Comparison of ENCODE assay signal across 13 mouse cellular contexts in genomic region chr4:107180746-107181145, GRCm38 (mm10). TPM values are rescaled to one million over a fixed set of nuclear protein-coding genes. Genes with fewer than 3 reads are reported as not detected.
DNase-seq lines count a peak whose midpoint lies in the region; ATAC-seq lines count a peak whose summit lies in the region.
"Had no signal": no experiment of that assay in that cellular context is flagged by ENCODE, and none has a peak within 500 bp of the region (broad histone marks: within the 10 kb centered on the region; RNA-seq: fewer than 3 reads in every experiment).

No protein-coding gene starts in this region.

- H3K36me3 ChIP-seq in forebrain, embryonic 15.5 days, result no peaks in the 10 kb centered on the region
- H3K36me3 ChIP-seq in forebrain, embryonic 11.5 days (ENCODE audit: control insufficient read depth, insufficient read depth, low read length), result no peaks in the 10 kb centered on the region
- peaks cover 10% of the 10 kb centered on the region for H3K36me3 ChIP-seq in midbrain, embryonic 10.5 days
- no peaks in the 10 kb centered on the region for H3K36me3 ChIP-seq in midbrain, embryonic 16.5 days (ENCODE audit: control insufficient read depth, insufficient read depth, low read length)
- H3K36me3 ChIP-seq in limb, embryonic 13.5 days, result peaks cover under 1% of the 10 kb centered on the region; the same call in 1 of the 2 replicates
- no peaks in the 10 kb centered on the region for H3K36me3 ChIP-seq in neural tube, embryonic 13.5 days

- no peaks in the 10 kb centered on the region for H3K27me3 ChIP-seq in forebrain, embryonic 15.5 days
- H3K27me3 ChIP-seq in forebrain, embryonic 11.5 days (ENCODE audit: control insufficient read depth, insufficient read depth, low read length), result no peaks in the 10 kb centered on the region
- no peaks in the 10 kb centered on the region for H3K27me3 ChIP-seq in midbrain, embryonic 10.5 days (ENCODE audit: low read depth, poor library complexity, severe bottlenecking)
- H3K27me3 ChIP-seq in midbrain, embryonic 16.5 days (ENCODE audit: control insufficient read depth, insufficient read depth, low read depth, low read length), result no peaks in the 10 kb centered on the region
- H3K27me3 ChIP-seq in limb, embryonic 13.5 days, result no peaks in the 10 kb centered on the region
- no peaks in the 10 kb centered on the region for H3K27me3 ChIP-seq in neural tube, embryonic 13.5 days

- peaks cover 47% of the 10 kb centered on the region for H3K4me1 ChIP-seq in forebrain, embryonic 15.5 days
- no peaks in the 10 kb centered on the region; the same call in 1 of the 2 replicates for H3K4me1 ChIP-seq in forebrain, embryonic 11.5 days (replicated peaks; ENCODE audit: control insufficient read depth, insufficient read depth, low read length)
- peaks cover 31% of the 10 kb centered on the region for H3K4me1 ChIP-seq in midbrain, embryonic 10.5 days
- H3K4me1 ChIP-seq in midbrain, embryonic 16.5 days (ENCODE audit: control insufficient read depth, insufficient read depth, low read length), result peaks cover 40% of the 10 kb centered on the region
- H3K4me1 ChIP-seq in limb, embryonic 13.5 days, result peaks cover 50% of the 10 kb centered on the region
- H3K4me1 ChIP-seq in neural tube, embryonic 13.5 days (replicated peaks), result peaks cover 54% of the 10 kb centered on the region

- no peak for ATAC-seq in forebrain, embryonic 15.5 days (replicated peaks)
- no peak for ATAC-seq in forebrain, embryonic 11.5 days (replicated peaks; ENCODE audit: low FRiP score)
- no peak for ATAC-seq in midbrain, embryonic 16.5 days
- no peak for ATAC-seq in limb, embryonic 13.5 days (ENCODE audit: low FRiP score, low read depth)
- ATAC-seq in neural tube, embryonic 13.5 days (ENCODE audit: low read depth), result no peak

- no peaks in the 10 kb centered on the region for H3K9me3 ChIP-seq in forebrain, embryonic 15.5 days
- H3K9me3 ChIP-seq in forebrain, embryonic 11.5 days (ENCODE audit: control insufficient read depth, low read length), result no peaks in the 10 kb centered on the region
- no peaks in the 10 kb centered on the region for H3K9me3 ChIP-seq in midbrain, embryonic 10.5 days (replicated peaks)
- H3K9me3 ChIP-seq in midbrain, embryonic 16.5 days (replicated peaks; ENCODE audit: control insufficient read depth, low read length, poor library complexity, severe bottlenecking), result no peaks in the 10 kb centered on the region
- no peaks in the 10 kb centered on the region for H3K9me3 ChIP-seq in limb, embryonic 13.5 days
- no peaks in the 10 kb centered on the region for H3K9me3 ChIP-seq in neural tube, embryonic 13.5 days

- no peak overlapping the region for H3K27ac ChIP-seq in forebrain, embryonic 15.5 days (replicated peaks)
- H3K27ac ChIP-seq in forebrain, embryonic 11.5 days (ENCODE audit: low read depth, low read length), result no peak overlapping the region
- H3K27ac ChIP-seq in midbrain, embryonic 10.5 days (replicated peaks), result no peak overlapping the region
- no peak overlapping the region for H3K27ac ChIP-seq in midbrain, embryonic 16.5 days (ENCODE audit: low read length)
- H3K27ac ChIP-seq in limb, embryonic 13.5 days, result no peak overlapping the region
- H3K27ac ChIP-seq in neural tube, embryonic 13.5 days (replicated peaks), result no peak overlapping the region
- H3K27ac ChIP-seq: layer of hippocampus, adult 2 months had no signal

- H3K9ac ChIP-seq in forebrain, embryonic 15.5 days (replicated peaks), result no peak overlapping the region
- H3K9ac ChIP-seq in forebrain, embryonic 11.5 days (ENCODE audit: low read length), result no peak overlapping the region
- no peak overlapping the region for H3K9ac ChIP-seq in midbrain, embryonic 16.5 days (ENCODE audit: low read depth, low read length)
- H3K9ac ChIP-seq in limb, embryonic 13.5 days, result no peak overlapping the region
- H3K9ac ChIP-seq in neural tube, embryonic 13.5 days, result no peak overlapping the region

- H3K4me2 ChIP-seq in forebrain, embryonic 15.5 days (replicated peaks), result peak overlapping the region; percentile 61; the same call in 1 of the 2 replicates
- H3K4me2 ChIP-seq in forebrain, embryonic 11.5 days (ENCODE audit: low read depth, low read length, severe bottlenecking), result no peak overlapping the region
- H3K4me2 ChIP-seq in midbrain, embryonic 16.5 days (ENCODE audit: low read length), result no peak overlapping the region
- no peak overlapping the region for H3K4me2 ChIP-seq in limb, embryonic 13.5 days (replicated peaks)
- peak overlapping the region; percentile 65 for H3K4me2 ChIP-seq in neural tube, embryonic 13.5 days

- DNase-seq in forebrain, embryonic 11.5 days (ENCODE audit: low spot score), result no peak
- DNase-seq in midbrain, embryonic 10.5 days (ENCODE audit: low spot score), result no peak
- DNase-seq in urinary bladder, postnatal 14 days (ENCODE audit: low spot score), result no peak
- no peak for DNase-seq in lung, postnatal 36 days
- DNase-seq: cerebellum, postnatal 14 days; gastrocnemius, postnatal 14 days; kidney, adult 2 months had no signal

- H3K4me3 ChIP-seq in forebrain, embryonic 15.5 days, result no peak overlapping the region
- no peak overlapping the region for H3K4me3 ChIP-seq in forebrain, embryonic 11.5 days (ENCODE audit: low read depth, low read length)
- H3K4me3 ChIP-seq in midbrain, embryonic 10.5 days, result peak overlapping the region; percentile 96; the same call in 1 of the 2 replicates
- no peak overlapping the region for H3K4me3 ChIP-seq in midbrain, embryonic 16.5 days (ENCODE audit: low read depth, low read length)
- H3K4me3 ChIP-seq in limb, embryonic 13.5 days, result peak overlapping the region; percentile 96; the same call in 1 of the 2 replicates
- H3K4me3 ChIP-seq in neural tube, embryonic 13.5 days, result no peak overlapping the region

RNA-seq across cellular contexts. Expression of gene Tceanc2, which starts 1.8 kb away (rescaled TPM):
- polyA plus RNA-seq in forebrain, embryonic 15.5 days (2015; fragmentation: Nextera tagmentation; extraction: Ambion mirVana), result 30.7 and 45.9 TPM in 2 replicates
- 21.2 and 26.2 TPM in 2 replicates for polyA plus RNA-seq in forebrain, embryonic 11.5 days (2014; fragmentation: Nextera tagmentation; extraction: Ambion mirVana)
- 30.6 and 39.7 TPM in 2 replicates for polyA plus RNA-seq in midbrain, embryonic 10.5 days (2016; fragmentation: Nextera tagmentation; extraction: Ambion mirVana)
- 18.1 and 27.2 TPM in 2 replicates for polyA plus RNA-seq in midbrain, embryonic 16.5 days (2015; fragmentation: Nextera tagmentation; extraction: Ambion mirVana)
- polyA plus RNA-seq in limb, embryonic 13.5 days (2015; fragmentation: Nextera tagmentation; extraction: Ambion mirVana), result 29.1 and 32.7 TPM in 2 replicates
- polyA plus RNA-seq in neural tube, embryonic 13.5 days (2015; fragmentation: Nextera tagmentation; extraction: Ambion mirVana), result 20.5 and 36.9 TPM in 2 replicates

RNA-seq across cellular contexts. Expression of gene Tmem59, which starts 2.5 kb away (rescaled TPM):
- 373 and 391 TPM in 2 replicates for polyA plus RNA-seq in forebrain, embryonic 15.5 days (2015; fragmentation: Nextera tagmentation; extraction: Ambion mirVana)
- 261 and 265 TPM in 2 replicates for polyA plus RNA-seq in forebrain, embryonic 11.5 days (2014; fragmentation: Nextera tagmentation; extraction: Ambion mirVana)
- 279 and 311 TPM in 2 replicates for polyA plus RNA-seq in midbrain, embryonic 10.5 days (2016; fragmentation: Nextera tagmentation; extraction: Ambion mirVana)
- polyA plus RNA-seq in midbrain, embryonic 16.5 days (2015; fragmentation: Nextera tagmentation; extraction: Ambion mirVana), result 356 and 359 TPM in 2 replicates
- polyA plus RNA-seq in limb, embryonic 13.5 days (2015; fragmentation: Nextera tagmentation; extraction: Ambion mirVana), result 423 and 430 TPM in 2 replicates
- 441 and 449 TPM in 2 replicates for polyA plus RNA-seq in neural tube, embryonic 13.5 days (2015; fragmentation: Nextera tagmentation; extraction: Ambion mirVana)

RNA-seq across cellular contexts. Expression of gene Ldlrad1, which starts 28.2 kb away (rescaled TPM):
- not detected in 2 replicates for polyA plus RNA-seq in forebrain, embryonic 15.5 days (2015; fragmentation: Nextera tagmentation; extraction: Ambion mirVana)
- not detected in 2 replicates for polyA plus RNA-seq in forebrain, embryonic 11.5 days (2014; fragmentation: Nextera tagmentation; extraction: Ambion mirVana)
- not detected in 2 replicates for polyA plus RNA-seq in midbrain, embryonic 10.5 days (2016; fragmentation: Nextera tagmentation; extraction: Ambion mirVana)
- polyA plus RNA-seq in midbrain, embryonic 16.5 days (2015; fragmentation: Nextera tagmentation; extraction: Ambion mirVana), result not detected in 2 replicates
- not detected in 2 replicates for polyA plus RNA-seq in limb, embryonic 13.5 days (2015; fragmentation: Nextera tagmentation; extraction: Ambion mirVana)
- not detected in 2 replicates for polyA plus RNA-seq in neural tube, embryonic 13.5 days (2015; fragmentation: Nextera tagmentation; extraction: Ambion mirVana)
- polyA plus RNA-seq: heart, embryonic 16.5 days; kidney, adult 2 months had no signal

Comparison
In these comparisons a context has a peak if more than half of its experiments do, and no peak if none do; other contexts are left out.
1. H3K4me2 ChIP-seq: peak in forebrain, embryonic 15.5 days (single experiment) and neural tube, embryonic 13.5 days (single experiment); none in forebrain, embryonic 11.5 days (single experiment), midbrain, embryonic 16.5 days (single experiment) and limb, embryonic 13.5 days (single experiment).
2. H3K4me3 ChIP-seq: peak in midbrain, embryonic 10.5 days (single experiment) and limb, embryonic 13.5 days (single experiment); none in forebrain, embryonic 15.5 days (single experiment), forebrain, embryonic 11.5 days (single experiment), midbrain, embryonic 16.5 days (single experiment) and neural tube, embryonic 13.5 days (single experiment).